Mouse (Mus musculus): ENCODE data around the gene Arntl2. TPM values are rescaled to one million over a fixed set of nuclear protein-coding genes. Genes with fewer than 3 reads are reported as not detected.

Arntl2 gene
- 1.3 and 2.4 TPM in 2 replicates for polyA plus RNA-seq (2016; fragmentation: Nextera tagmentation; extraction: Ambion mirVana)

DNA sequence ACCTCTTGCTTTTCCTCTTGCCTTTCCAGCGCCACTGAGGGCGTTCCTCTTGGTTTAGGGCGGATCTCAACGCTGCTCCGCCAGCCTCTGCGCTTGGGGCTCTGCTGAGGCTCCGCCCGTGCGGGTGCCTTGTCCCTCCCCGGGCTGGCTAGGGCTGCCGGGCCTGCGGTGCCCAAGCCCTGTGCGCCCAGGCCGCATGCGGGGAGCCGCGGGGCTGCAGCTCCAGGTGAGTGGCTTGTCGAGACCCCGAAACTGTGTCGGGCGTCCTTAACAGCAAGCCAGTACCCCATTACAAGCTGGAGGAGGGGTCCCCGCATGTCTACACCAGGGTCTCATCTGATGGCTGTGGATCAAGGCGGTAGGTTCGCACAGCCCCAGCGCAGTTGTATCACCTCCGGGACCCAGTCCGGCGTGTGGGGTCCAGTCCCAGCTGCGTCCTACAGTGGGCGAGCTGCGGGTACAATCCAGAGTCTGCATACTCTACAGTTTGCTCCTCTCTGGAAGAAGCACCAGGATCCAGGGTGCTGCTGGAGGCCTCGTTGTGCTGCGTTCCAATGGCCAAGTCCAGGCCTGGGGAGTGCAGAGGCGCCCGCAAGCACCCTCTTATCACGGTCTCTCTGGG lies at the start of gene Arntl2:
Arntl2 (plus strand) TSS at position 132 of the 622 bp plus-strand sequence.
- Histone ChIP-seq H3K4me1 (peaks cover 11% of the 10 kb centered on the region), H3K9ac (replicated peaks) (peak within 1 kb of the TSS; percentile 39), H3K36me3 (no peaks in the 10 kb centered on the region), H3K9me3 (no peaks in the 10 kb centered on the region), H3K4me2 (replicated peaks) (peak within 1 kb of the TSS; percentile 69), H3K27me3 (peaks cover 40% of the 10 kb centered on the region), H3K4me3 (peak within 1 kb of the TSS; percentile 42), H3K27ac (replicated peaks) (no peak within 1 kb of the TSS)
- ATAC-seq (ENCODE audit: low FRiP score, low read depth): peak; percentile 95
- 1% methylated on average over 36 of the region's 36 CpGs for WGBS

DNA sequence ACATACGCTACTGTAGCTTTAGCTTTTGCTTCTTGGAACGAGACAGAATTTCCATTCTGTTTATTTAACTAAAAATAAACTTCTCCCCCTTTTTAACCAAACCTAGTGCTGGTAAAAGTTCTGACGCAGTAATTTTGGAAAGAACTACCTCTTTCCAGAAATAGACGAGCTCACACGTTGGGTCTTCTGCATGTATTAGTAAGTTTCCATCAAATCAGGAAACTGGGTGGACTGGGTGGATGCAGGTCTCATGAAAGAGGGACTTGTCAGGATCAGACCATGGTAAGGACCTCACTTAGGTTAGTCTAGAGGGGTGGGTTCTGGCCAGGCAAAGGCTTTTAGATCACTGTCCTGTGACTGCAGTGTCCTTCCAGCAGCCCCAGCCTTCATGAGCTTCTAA lies 49.3 kb upstream of the Arntl2 start:
- no peak overlapping the region for H3K4me2 ChIP-seq (replicated peaks)
- H3K4me3 ChIP-seq: no peak overlapping the region
- no peak overlapping the region for H3K9ac ChIP-seq (replicated peaks)
- H3K27me3 ChIP-seq: no peaks in the 10 kb centered on the region
- H3K4me1 ChIP-seq: no peaks in the 10 kb centered on the region
- H3K9me3 ChIP-seq: no peaks in the 10 kb centered on the region
- no peaks in the 10 kb centered on the region for H3K36me3 ChIP-seq
- 90% methylated on average over 5 of the region's 5 CpGs for WGBS
- H3K27ac ChIP-seq (replicated peaks): no peak overlapping the region
- no peak for ATAC-seq (ENCODE audit: low FRiP score, low read depth)

DNA sequence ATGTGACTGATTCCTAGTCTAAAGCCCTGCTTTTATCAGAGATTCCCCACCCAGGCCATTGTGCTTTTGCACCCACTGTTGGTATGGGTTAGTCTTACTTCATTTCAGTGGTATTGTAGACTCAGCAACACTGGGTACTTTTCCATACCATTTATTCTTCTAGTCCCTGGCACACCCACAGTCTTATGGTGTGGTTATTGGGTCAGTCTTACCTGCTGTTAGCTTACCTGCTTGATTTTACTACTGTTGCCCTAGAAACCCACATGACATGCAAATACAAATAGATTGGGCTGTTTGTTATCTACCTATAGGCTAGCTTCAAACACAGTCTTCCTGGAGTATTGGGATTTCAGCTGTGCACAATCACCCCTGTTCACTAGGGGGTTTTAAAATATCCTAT lies 48.8 kb upstream of the Arntl2 start:
- no peak overlapping the region for H3K4me2 ChIP-seq (replicated peaks)
- no peaks in the 10 kb centered on the region for H3K36me3 ChIP-seq
- ATAC-seq (ENCODE audit: low FRiP score, low read depth): no peak
- no peak overlapping the region for H3K4me3 ChIP-seq
- no peaks in the 10 kb centered on the region for H3K9me3 ChIP-seq
- no peak overlapping the region for H3K27ac ChIP-seq (replicated peaks)
- no peaks in the 10 kb centered on the region for H3K27me3 ChIP-seq
- no peaks in the 10 kb centered on the region for H3K4me1 ChIP-seq
- H3K9ac ChIP-seq (replicated peaks): no peak overlapping the region

DNA sequence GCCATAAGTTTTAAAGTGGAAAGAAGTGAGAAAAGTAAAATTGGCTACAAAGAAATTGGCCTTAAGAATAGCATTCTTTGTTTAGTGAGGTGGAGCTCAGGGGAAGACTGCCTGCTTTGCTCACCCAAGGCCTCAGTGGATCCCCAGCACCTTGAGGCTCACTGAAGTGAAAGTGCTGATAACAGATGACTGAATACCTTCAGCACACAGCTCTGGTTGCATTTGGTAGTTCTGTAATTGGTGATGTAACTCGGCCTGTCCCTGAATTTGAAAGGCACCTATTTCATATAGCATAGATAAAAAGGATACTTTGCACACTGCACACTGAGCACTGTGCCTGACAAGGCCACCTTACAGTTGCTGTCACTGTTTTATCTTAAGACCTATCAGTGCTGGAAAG lies 47.6 kb upstream of the Arntl2 start:
- WGBS: 100% methylated on average over 1 of the region's 1 CpGs
- ATAC-seq (ENCODE audit: low FRiP score, low read depth): no peak

DNA sequence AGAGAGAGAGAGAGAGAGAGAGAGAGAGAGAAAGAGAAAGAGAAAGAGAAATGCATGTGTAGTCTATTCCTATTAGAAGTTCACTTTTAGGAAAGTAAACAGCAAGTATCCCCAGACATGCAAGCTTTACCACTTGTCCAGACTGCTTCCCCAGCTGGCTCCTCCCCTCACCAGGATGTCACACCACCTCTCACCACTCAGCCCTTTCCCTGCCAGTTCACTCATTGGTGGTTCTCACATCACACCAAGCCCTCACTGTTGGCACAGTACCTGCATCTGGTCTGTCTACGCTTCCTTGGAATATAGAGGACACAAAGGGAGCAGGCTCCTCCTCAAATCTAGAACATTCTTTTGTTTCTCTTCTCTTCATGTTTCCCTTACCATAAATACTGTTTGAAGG lies 44.2 kb upstream of the Arntl2 start:
- no peak for ATAC-seq (ENCODE audit: low FRiP score, low read depth)
- Histone ChIP-seq H3K4me3 (no peak overlapping the region), H3K27me3 (no peaks in the 10 kb centered on the region), H3K9me3 (no peaks in the 10 kb centered on the region), H3K4me2 (replicated peaks) (no peak overlapping the region), H3K9ac (replicated peaks) (no peak overlapping the region), H3K27ac (replicated peaks) (no peak overlapping the region), H3K4me1 (0 out of 2 replicates have a peak, but pooled peaks cover 1% of the 10 kb centered on the region), H3K36me3 (no peaks in the 10 kb centered on the region)
- 59% methylated on average over 1 of the region's 1 CpGs for WGBS

More for the DNA sequence above, 47.6 kb upstream of the Arntl2 start:
- Histone ChIP-seq H3K4me2 (replicated peaks) (no peak overlapping the region), H3K4me1 (no peaks in the 10 kb centered on the region), H3K27ac (replicated peaks) (no peak overlapping the region), H3K36me3 (no peaks in the 10 kb centered on the region), H3K27me3 (no peaks in the 10 kb centered on the region), H3K9ac (replicated peaks) (no peak overlapping the region), H3K4me3 (no peak overlapping the region), H3K9me3 (no peaks in the 10 kb centered on the region)

DNA sequence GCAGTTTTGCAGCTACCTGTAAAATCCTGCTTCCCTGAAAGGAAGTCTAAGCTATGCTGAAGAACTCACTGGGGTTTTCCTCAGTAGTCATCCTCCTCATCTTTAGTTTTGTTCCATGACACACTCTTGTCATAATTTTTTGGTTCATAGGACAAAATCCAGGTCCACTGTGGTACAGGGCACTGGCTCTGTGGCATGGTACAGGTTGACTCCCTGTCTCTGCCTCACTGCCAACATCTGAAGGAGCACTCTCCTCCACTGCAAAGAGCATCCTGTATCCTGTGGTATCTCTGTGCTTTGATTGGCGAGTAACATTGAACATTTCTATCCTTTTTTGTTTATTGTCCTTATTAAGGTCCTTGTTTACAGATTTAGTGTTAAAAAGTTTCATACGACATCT lies 43.7 kb upstream of the Arntl2 start:
- Histone ChIP-seq H3K27me3 (no peaks in the 10 kb centered on the region), H3K36me3 (no peaks in the 10 kb centered on the region), H3K9me3 (no peaks in the 10 kb centered on the region), H3K27ac (replicated peaks) (no peak overlapping the region), H3K4me1 (0 out of 2 replicates have a peak, but pooled peaks cover 5% of the 10 kb centered on the region), H3K4me2 (replicated peaks) (no peak overlapping the region), H3K9ac (replicated peaks) (no peak overlapping the region), H3K4me3 (no peak overlapping the region)
- ATAC-seq (ENCODE audit: low FRiP score, low read depth): no peak
- WGBS: 86% methylated on average over 2 of the region's 2 CpGs

DNA sequence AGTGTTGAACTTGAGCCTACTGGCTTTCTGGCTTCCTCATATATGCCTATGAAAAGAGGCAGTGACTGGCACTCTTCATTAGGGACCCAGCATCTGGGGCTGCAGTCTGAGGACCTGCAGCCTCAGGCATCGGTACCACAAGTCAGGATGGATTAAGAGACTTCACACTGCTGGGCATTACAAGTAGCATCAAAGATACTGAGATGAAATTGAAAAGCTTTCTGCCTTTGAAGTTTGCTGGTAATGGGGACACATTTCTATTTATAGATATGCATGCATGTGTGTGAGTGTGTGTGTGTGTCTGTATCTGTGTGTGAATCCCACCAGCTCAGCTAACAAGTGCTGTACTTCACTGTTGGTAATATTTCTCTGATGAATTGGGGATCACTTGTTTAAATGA lies 43.2 kb upstream of the Arntl2 start:
- no peaks in the 10 kb centered on the region for H3K27me3 ChIP-seq
- H3K36me3 ChIP-seq: no peaks in the 10 kb centered on the region
- H3K4me3 ChIP-seq: no peak overlapping the region
- no peak overlapping the region for H3K4me2 ChIP-seq (replicated peaks)
- no peak for ATAC-seq (ENCODE audit: low FRiP score, low read depth)
- no peak overlapping the region for H3K9ac ChIP-seq (replicated peaks)
- H3K4me1 ChIP-seq: 0 out of 2 replicates have a peak, but pooled peaks cover 6% of the 10 kb centered on the region
- 65% methylated on average over 1 of the region's 1 CpGs for WGBS
- no peak overlapping the region for H3K27ac ChIP-seq (replicated peaks)
- no peaks in the 10 kb centered on the region for H3K9me3 ChIP-seq

DNA sequence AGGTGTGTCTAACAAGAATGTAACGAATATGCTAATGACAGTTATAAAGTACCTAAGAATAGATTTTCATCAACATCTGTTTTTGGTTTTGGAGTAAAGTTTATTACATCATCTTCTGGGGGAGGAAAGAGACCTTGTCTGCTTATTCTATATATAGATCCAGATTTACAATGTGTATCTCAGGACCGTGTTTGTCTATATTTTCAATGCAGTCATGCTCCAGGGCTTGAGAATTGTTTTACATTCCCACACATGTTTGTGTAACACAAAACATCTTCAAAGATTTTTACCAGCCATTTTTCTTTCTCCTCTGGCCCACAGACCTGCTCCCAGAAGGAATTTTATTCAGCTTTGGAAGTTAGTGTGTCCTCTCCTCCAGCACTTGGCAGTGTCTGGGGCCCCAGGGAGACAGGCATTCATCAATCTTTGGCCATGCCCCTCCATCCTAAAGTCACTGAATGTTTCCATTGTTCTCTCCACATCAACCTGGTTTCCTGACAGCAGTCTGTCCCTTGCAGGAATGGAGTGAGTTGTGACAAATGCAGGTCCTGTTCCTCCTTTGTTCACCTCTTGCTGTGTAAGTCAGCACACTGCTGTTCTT lies 42.2 kb upstream of the Arntl2 start:
- no peak overlapping the region for H3K4me3 ChIP-seq
- H3K4me1 ChIP-seq: 0 out of 2 replicates have a peak, but pooled peaks cover 6% of the 10 kb centered on the region
- no peak overlapping the region for H3K27ac ChIP-seq (replicated peaks)
- H3K36me3 ChIP-seq: no peaks in the 10 kb centered on the region
- H3K4me2 ChIP-seq (replicated peaks): no peak overlapping the region
- ATAC-seq (ENCODE audit: low FRiP score, low read depth): no peak
- no peaks in the 10 kb centered on the region for H3K9me3 ChIP-seq
- H3K27me3 ChIP-seq: no peaks in the 10 kb centered on the region
- H3K9ac ChIP-seq (replicated peaks): no peak overlapping the region
- WGBS: 83% methylated on average over 2 of the region's 2 CpGs

DNA sequence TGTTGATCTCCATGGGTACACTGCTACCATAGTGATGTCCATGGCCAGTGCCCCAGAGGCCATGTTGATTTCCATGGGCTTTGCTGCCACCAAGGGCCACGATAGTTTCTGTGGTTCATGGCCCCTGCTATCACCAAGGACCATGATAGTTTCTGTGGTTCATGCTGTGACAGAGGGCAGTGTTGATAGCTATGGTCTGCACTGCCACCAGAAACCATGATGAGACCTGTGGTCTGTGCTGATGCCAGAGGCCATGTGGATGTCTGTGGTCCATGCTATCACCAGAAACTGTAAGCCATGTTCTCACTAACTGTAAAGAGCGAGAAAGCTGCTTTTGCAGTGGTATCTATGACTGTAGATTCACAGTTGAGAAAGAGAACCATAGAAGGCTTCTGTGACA lies 40.7 kb upstream of the Arntl2 start:
- H3K4me2 ChIP-seq (replicated peaks): no peak overlapping the region
- 0 out of 2 replicates have a peak, but pooled peaks cover 1% of the 10 kb centered on the region for H3K36me3 ChIP-seq
- 83% methylated on average over 2 of the region's 2 CpGs for WGBS
- no peak for ATAC-seq (ENCODE audit: low FRiP score, low read depth)
- no peak overlapping the region for H3K27ac ChIP-seq (replicated peaks)
- H3K9me3 ChIP-seq: no peaks in the 10 kb centered on the region
- H3K4me3 ChIP-seq: no peak overlapping the region
- H3K27me3 ChIP-seq: no peaks in the 10 kb centered on the region
- 0 out of 2 replicates have a peak, but pooled peaks cover 6% of the 10 kb centered on the region for H3K4me1 ChIP-seq
- no peak overlapping the region for H3K9ac ChIP-seq (replicated peaks)

DNA sequence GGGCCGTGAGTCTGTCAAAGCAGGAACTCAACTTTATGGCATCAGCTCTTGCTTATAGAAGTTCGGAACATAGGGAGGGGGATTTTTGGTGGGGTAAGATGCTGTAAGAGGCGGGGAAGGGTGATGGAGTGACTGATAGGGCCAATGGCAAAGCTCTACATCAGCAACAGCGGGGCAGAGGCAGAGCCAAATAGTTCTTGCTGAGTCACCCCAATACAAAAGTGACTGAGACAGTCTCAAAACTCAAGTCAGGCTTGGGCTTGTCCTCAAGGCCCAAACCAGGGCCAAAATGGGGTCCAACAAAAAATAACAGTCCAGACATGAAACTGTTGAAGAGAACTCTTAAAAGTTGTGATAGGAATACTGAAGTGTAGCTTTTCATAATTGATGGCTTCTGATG lies 40.2 kb upstream of the Arntl2 start:
- WGBS: 90% methylated on average over 4 of the region's 4 CpGs
- Histone ChIP-seq H3K9ac (replicated peaks) (no peak overlapping the region), H3K27me3 (no peaks in the 10 kb centered on the region), H3K9me3 (no peaks in the 10 kb centered on the region), H3K4me1 (0 out of 2 replicates have a peak, but pooled peaks cover 6% of the 10 kb centered on the region), H3K36me3 (0 out of 2 replicates have a peak, but pooled peaks cover 4% of the 10 kb centered on the region), H3K4me3 (no peak overlapping the region), H3K4me2 (replicated peaks) (no peak overlapping the region), H3K27ac (replicated peaks) (no peak overlapping the region)
- ATAC-seq (ENCODE audit: low FRiP score, low read depth): no peak

DNA sequence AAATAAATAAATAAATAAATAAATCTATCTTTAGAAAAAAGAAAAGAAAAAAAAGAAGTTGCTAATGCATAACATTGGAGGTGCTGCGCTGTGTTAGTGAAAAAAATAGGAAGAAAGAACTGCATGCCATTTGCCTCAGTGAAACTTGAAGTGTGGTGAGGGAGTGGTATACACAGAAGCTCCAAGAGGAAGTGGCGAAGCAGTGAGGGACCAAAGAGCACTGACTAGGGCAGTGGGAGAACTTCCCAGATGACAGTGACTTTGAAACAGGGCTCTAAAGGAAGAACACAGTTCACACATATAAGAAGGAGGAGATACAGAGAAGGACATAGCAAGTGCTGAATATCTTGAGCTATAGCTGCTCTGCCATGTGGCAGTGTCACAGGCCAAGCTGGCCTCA lies 36.8 kb upstream of the Arntl2 start:
- H3K4me1 ChIP-seq: 0 out of 2 replicates have a peak, but pooled peaks cover 6% of the 10 kb centered on the region
- 92% methylated on average over 2 of the region's 2 CpGs for WGBS

DNA sequence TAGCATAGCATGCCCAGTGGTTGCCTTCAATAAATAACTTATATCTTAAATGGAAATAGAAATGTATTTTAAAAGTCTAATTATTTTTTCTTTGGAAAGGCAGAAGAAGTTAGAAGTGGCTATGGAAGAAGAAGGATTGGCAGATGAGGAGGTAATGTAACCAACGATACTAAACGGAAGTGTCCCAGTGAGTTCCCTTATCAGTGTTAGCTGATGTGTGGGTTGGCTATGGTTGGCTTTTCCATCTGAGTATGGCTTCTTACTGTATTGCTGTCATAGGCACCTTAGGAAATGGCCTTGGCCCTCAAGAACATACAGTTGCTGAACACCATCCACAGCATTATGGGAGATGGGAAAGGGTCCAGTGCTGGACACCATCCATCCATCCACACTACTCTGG lies 35.8 kb upstream of the Arntl2 start:
- WGBS: 100% methylated on average over 2 of the region's 2 CpGs
- Histone ChIP-seq H3K9ac (replicated peaks) (no peak overlapping the region), H3K36me3 (0 out of 2 replicates have a peak, but pooled peaks cover 4% of the 10 kb centered on the region), H3K4me3 (no peak overlapping the region), H3K27me3 (no peaks in the 10 kb centered on the region), H3K27ac (replicated peaks) (no peak overlapping the region), H3K4me2 (replicated peaks) (no peak overlapping the region), H3K9me3 (no peaks in the 10 kb centered on the region), H3K4me1 (0 out of 2 replicates have a peak, but pooled peaks cover 6% of the 10 kb centered on the region)
- ATAC-seq (ENCODE audit: low FRiP score, low read depth): no peak

More for the DNA sequence above, 36.8 kb upstream of the Arntl2 start:
- Histone ChIP-seq H3K4me2 (replicated peaks) (no peak overlapping the region), H3K4me3 (no peak overlapping the region), H3K36me3 (0 out of 2 replicates have a peak, but pooled peaks cover 4% of the 10 kb centered on the region), H3K27ac (replicated peaks) (no peak overlapping the region), H3K9me3 (no peaks in the 10 kb centered on the region), H3K27me3 (no peaks in the 10 kb centered on the region), H3K9ac (replicated peaks) (no peak overlapping the region)
- no peak for ATAC-seq (ENCODE audit: low FRiP score, low read depth)
